Mouse (Mus musculus): Measurements from ENCODE around the gene Anapc13.

- TF ChIP-seq POLR2A (IDR thresholded peaks at IDR 0.05; ENCODE audit: insufficient read depth, low read depth, low read length) (no peak), CTCF (IDR thresholded peaks at IDR 0.05; ENCODE audit: insufficient read depth, low read depth, low read length) (no peak)
Measured at GRCm38 (mm10) chr9:102616267-102616666, 9.8 kb upstream of the Anapc13 start.

Data from olfactory bulb, adult 2 months (tissue).